Mouse (Mus musculus): ENCODE measurements at regions not wholly inside any gene's neighbourhood (a gene's known extent, or its start where the extent isn't known, plus 50 kb on each side); places are given as distances from the start of the nearest gene placed in this dataset.

GRCm38 (mm10) chr6:31191577-31191976 lies 207.0 kb upstream of the Mkln1 start:
- H3K9me3 ChIP-seq (ENCODE audit: control insufficient read depth, low read length): no peaks in the 10 kb centered on the region
- no peaks in the 10 kb centered on the region for H3K4me1 ChIP-seq (replicated peaks; ENCODE audit: control insufficient read depth, insufficient read depth, low read length)
- H3K4me2 ChIP-seq (ENCODE audit: low read depth, low read length, severe bottlenecking): no peak overlapping the region
- no peak overlapping the region for H3K9ac ChIP-seq (ENCODE audit: low read length)
- no peaks in the 10 kb centered on the region for H3K36me3 ChIP-seq (ENCODE audit: control insufficient read depth, insufficient read depth, low read length)
- H3K27me3 ChIP-seq (ENCODE audit: control insufficient read depth, insufficient read depth, low read length): no peaks in the 10 kb centered on the region
- H3K27ac ChIP-seq (ENCODE audit: low read depth, low read length): no peak overlapping the region
- no peak for ATAC-seq (replicated peaks; ENCODE audit: low FRiP score)
- no peak for DNase-seq (ENCODE audit: low spot score)
- 89% methylated on average over 14 of the region's 14 CpGs for WGBS
- no peak overlapping the region for H3K4me3 ChIP-seq (ENCODE audit: low read depth, low read length)

GRCm38 (mm10) chr6:31192197-31192596 lies 206.3 kb upstream of the Mkln1 start:
- Histone ChIP-seq H3K4me3 (ENCODE audit: low read depth, low read length) (no peak overlapping the region), H3K4me2 (ENCODE audit: low read depth, low read length, severe bottlenecking) (no peak overlapping the region), H3K9me3 (ENCODE audit: control insufficient read depth, low read length) (no peaks in the 10 kb centered on the region), H3K9ac (ENCODE audit: low read length) (no peak overlapping the region), H3K36me3 (ENCODE audit: control insufficient read depth, insufficient read depth, low read length) (no peaks in the 10 kb centered on the region), H3K27me3 (ENCODE audit: control insufficient read depth, insufficient read depth, low read length) (no peaks in the 10 kb centered on the region), H3K27ac (ENCODE audit: low read depth, low read length) (no peak overlapping the region), H3K4me1 (replicated peaks; ENCODE audit: control insufficient read depth, insufficient read depth, low read length) (no peaks in the 10 kb centered on the region)
- DNase-seq (ENCODE audit: low spot score) (no peak), ATAC-seq (replicated peaks; ENCODE audit: low FRiP score) (no peak)
- 83% methylated on average over 4 of the region's 4 CpGs for WGBS

- H3K36me3 ChIP-seq (ENCODE audit: control insufficient read depth, insufficient read depth, low read length): no peaks in the 10 kb centered on the region
- no peaks in the 10 kb centered on the region for H3K9me3 ChIP-seq (ENCODE audit: control insufficient read depth, low read length)
- no peak overlapping the region for H3K27ac ChIP-seq (ENCODE audit: low read depth, low read length)
- H3K4me3 ChIP-seq (ENCODE audit: low read depth, low read length): no peak overlapping the region
- WGBS: 84% methylated on average over 5 of the region's 5 CpGs
- no peaks in the 10 kb centered on the region for H3K4me1 ChIP-seq (replicated peaks; ENCODE audit: control insufficient read depth, insufficient read depth, low read length)
- no peaks in the 10 kb centered on the region for H3K27me3 ChIP-seq (ENCODE audit: control insufficient read depth, insufficient read depth, low read length)
- no peak overlapping the region for H3K9ac ChIP-seq (ENCODE audit: low read length)
- ATAC-seq (replicated peaks; ENCODE audit: low FRiP score) (no peak), DNase-seq (ENCODE audit: low spot score) (no peak)
- no peak overlapping the region for H3K4me2 ChIP-seq (ENCODE audit: low read depth, low read length, severe bottlenecking)
Observed at GRCm38 (mm10) chr6:31193202-31193601, 205.3 kb upstream of the Mkln1 start.

GRCm38 (mm10) chr6:31197631-31198338 lies 200.8 kb upstream of the Mkln1 start:
- Histone ChIP-seq H3K9me3 (ENCODE audit: control insufficient read depth, low read length) (no peaks in the 10 kb centered on the region), H3K27me3 (ENCODE audit: control insufficient read depth, insufficient read depth, low read length) (no peaks in the 10 kb centered on the region), H3K4me1 (replicated peaks; ENCODE audit: control insufficient read depth, insufficient read depth, low read length) (no peaks in the 10 kb centered on the region), H3K36me3 (ENCODE audit: control insufficient read depth, insufficient read depth, low read length) (no peaks in the 10 kb centered on the region), H3K4me3 (ENCODE audit: low read depth, low read length) (no peak overlapping the region), H3K4me2 (ENCODE audit: low read depth, low read length, severe bottlenecking) (no peak overlapping the region), H3K9ac (ENCODE audit: low read length) (no peak overlapping the region), H3K27ac (ENCODE audit: low read depth, low read length) (no peak overlapping the region)
- DNase-seq (ENCODE audit: low spot score) (peak; percentile 64), ATAC-seq (replicated peaks; ENCODE audit: low FRiP score) (no peak)
- WGBS: 68% methylated on average over 4 of the region's 4 CpGs

GRCm38 (mm10) chr6:31198340-31198739 lies 200.2 kb upstream of the Mkln1 start:
- no peak overlapping the region for H3K4me3 ChIP-seq (ENCODE audit: low read depth, low read length)
- no peaks in the 10 kb centered on the region for H3K4me1 ChIP-seq (replicated peaks; ENCODE audit: control insufficient read depth, insufficient read depth, low read length)
- H3K9me3 ChIP-seq (ENCODE audit: control insufficient read depth, low read length): no peaks in the 10 kb centered on the region
- ATAC-seq (replicated peaks; ENCODE audit: low FRiP score) (no peak), DNase-seq (ENCODE audit: low spot score) (no peak)
- H3K27me3 ChIP-seq (ENCODE audit: control insufficient read depth, insufficient read depth, low read length): no peaks in the 10 kb centered on the region
- no peak overlapping the region for H3K9ac ChIP-seq (ENCODE audit: low read length)
- 77% methylated on average over 8 of the region's 8 CpGs for WGBS
- H3K36me3 ChIP-seq (ENCODE audit: control insufficient read depth, insufficient read depth, low read length): no peaks in the 10 kb centered on the region
- H3K27ac ChIP-seq (ENCODE audit: low read depth, low read length): no peak overlapping the region
- H3K4me2 ChIP-seq (ENCODE audit: low read depth, low read length, severe bottlenecking): no peak overlapping the region

GRCm38 (mm10) chr6:31200705-31201104 lies 197.8 kb upstream of the Mkln1 start:
- no peak overlapping the region for H3K4me3 ChIP-seq (ENCODE audit: low read depth, low read length)
- no peaks in the 10 kb centered on the region for H3K27me3 ChIP-seq (ENCODE audit: control insufficient read depth, insufficient read depth, low read length)
- H3K9me3 ChIP-seq (ENCODE audit: control insufficient read depth, low read length): no peaks in the 10 kb centered on the region
- ATAC-seq (replicated peaks; ENCODE audit: low FRiP score): no peak
- WGBS: 83% methylated on average over 3 of the region's 3 CpGs
- no peak for DNase-seq (ENCODE audit: low spot score)
- no peaks in the 10 kb centered on the region for H3K4me1 ChIP-seq (replicated peaks; ENCODE audit: control insufficient read depth, insufficient read depth, low read length)
- no peak overlapping the region for H3K9ac ChIP-seq (ENCODE audit: low read length)
- H3K4me2 ChIP-seq (ENCODE audit: low read depth, low read length, severe bottlenecking): no peak overlapping the region
- no peaks in the 10 kb centered on the region for H3K36me3 ChIP-seq (ENCODE audit: control insufficient read depth, insufficient read depth, low read length)
- H3K27ac ChIP-seq (ENCODE audit: low read depth, low read length): no peak overlapping the region

- Histone ChIP-seq H3K27me3 (ENCODE audit: control insufficient read depth, insufficient read depth, low read length) (no peaks in the 10 kb centered on the region), H3K4me2 (ENCODE audit: low read depth, low read length, severe bottlenecking) (no peak overlapping the region), H3K9ac (ENCODE audit: low read length) (no peak overlapping the region), H3K9me3 (ENCODE audit: control insufficient read depth, low read length) (no peaks in the 10 kb centered on the region), H3K27ac (ENCODE audit: low read depth, low read length) (no peak overlapping the region), H3K36me3 (ENCODE audit: control insufficient read depth, insufficient read depth, low read length) (no peaks in the 10 kb centered on the region), H3K4me1 (replicated peaks; ENCODE audit: control insufficient read depth, insufficient read depth, low read length) (no peaks in the 10 kb centered on the region), H3K4me3 (ENCODE audit: low read depth, low read length) (no peak overlapping the region)
- 89% methylated on average over 4 of the region's 4 CpGs for WGBS
- ATAC-seq (replicated peaks; ENCODE audit: low FRiP score) (no peak), DNase-seq (ENCODE audit: low spot score) (no peak)
Observed at GRCm38 (mm10) chr6:31201375-31201972, 197.1 kb upstream of the Mkln1 start.

- DNase-seq (ENCODE audit: low spot score): no peak
- Histone ChIP-seq H3K36me3 (ENCODE audit: control insufficient read depth, insufficient read depth, low read length) (no peaks in the 10 kb centered on the region), H3K9me3 (ENCODE audit: control insufficient read depth, low read length) (no peaks in the 10 kb centered on the region), H3K9ac (ENCODE audit: low read length) (no peak overlapping the region), H3K27ac (ENCODE audit: low read depth, low read length) (no peak overlapping the region), H3K4me3 (ENCODE audit: low read depth, low read length) (no peak overlapping the region), H3K27me3 (ENCODE audit: control insufficient read depth, insufficient read depth, low read length) (no peaks in the 10 kb centered on the region), H3K4me1 (replicated peaks; ENCODE audit: control insufficient read depth, insufficient read depth, low read length) (no peaks in the 10 kb centered on the region), H3K4me2 (ENCODE audit: low read depth, low read length, severe bottlenecking) (no peak overlapping the region)
- ATAC-seq (replicated peaks; ENCODE audit: low FRiP score): no peak
Observed at GRCm38 (mm10) chr6:31202594-31202993, 195.9 kb upstream of the Mkln1 start.

- Histone ChIP-seq H3K4me1 (replicated peaks; ENCODE audit: control insufficient read depth, insufficient read depth, low read length) (no peaks in the 10 kb centered on the region), H3K4me3 (ENCODE audit: low read depth, low read length) (no peak overlapping the region), H3K9ac (ENCODE audit: low read length) (no peak overlapping the region), H3K27ac (ENCODE audit: low read depth, low read length) (no peak overlapping the region), H3K36me3 (ENCODE audit: control insufficient read depth, insufficient read depth, low read length) (no peaks in the 10 kb centered on the region), H3K27me3 (ENCODE audit: control insufficient read depth, insufficient read depth, low read length) (no peaks in the 10 kb centered on the region), H3K9me3 (ENCODE audit: control insufficient read depth, low read length) (no peaks in the 10 kb centered on the region), H3K4me2 (ENCODE audit: low read depth, low read length, severe bottlenecking) (no peak overlapping the region)
- DNase-seq (ENCODE audit: low spot score) (no peak), ATAC-seq (replicated peaks; ENCODE audit: low FRiP score) (no peak)
- 93% methylated on average over 3 of the region's 3 CpGs for WGBS
Observed at GRCm38 (mm10) chr6:31204434-31204833, 194.1 kb upstream of the Mkln1 start.
